Mouse (Mus musculus): ENCODE data around the gene Olfr13. TPM values are rescaled to one million over a fixed set of nuclear protein-coding genes. Genes with fewer than 3 reads are reported as not detected.
"Not testable (repeated sequence)": the region's sequence is repeated elsewhere in the genome, so short reads cannot be mapped to it uniquely, and the experiment has no call there.

Olfr13 gene
- polyA plus RNA-seq (2015; fragmentation: Nextera tagmentation; extraction: Ambion mirVana) = not detected in 2 replicates

- Histone ChIP-seq H3K9ac (replicated peaks; ENCODE audit: low read depth, low read length) (no peak within 1 kb of the TSS), H3K4me3 (replicated peaks; ENCODE audit: low read length) (no peak within 1 kb of the TSS)
- no peak for ATAC-seq
These were observed at the start of gene Olfr13 for GRCm38 (mm10) chr6:43171840-43172239. Gene Olfr13 (plus strand): TSS chr6:43172140.

DNA sequence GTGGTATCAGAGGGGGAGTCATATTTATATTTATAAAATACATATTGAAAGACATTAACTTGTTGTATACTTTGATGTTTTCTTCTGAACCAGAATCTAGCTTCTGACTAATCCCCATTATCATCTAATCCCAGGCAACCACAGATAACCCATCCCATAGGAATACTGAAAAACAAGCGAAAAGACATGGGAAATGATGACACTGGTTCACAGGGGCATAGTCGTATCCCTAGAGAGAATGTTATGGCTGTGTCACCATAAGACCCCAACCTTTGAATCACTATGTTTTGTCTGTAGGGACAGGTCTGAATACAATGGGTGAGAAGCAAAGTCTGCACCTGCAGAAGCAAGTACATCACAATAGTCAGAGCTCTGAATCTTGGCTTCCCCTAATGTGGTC lies 25.7 kb upstream of the Olfr13 start, which contains the start of gene Olfr237-ps1:
Gene Olfr237-ps1 (plus strand): TSS at position 301 of the 400 bp plus-strand sequence.
- H3K9me3 ChIP-seq (ENCODE audit: control insufficient read depth, low read length); H3K4me3 ChIP-seq (replicated peaks; ENCODE audit: low read length); H3K9ac ChIP-seq (replicated peaks; ENCODE audit: low read depth, low read length); H3K4me1 ChIP-seq (replicated peaks; ENCODE audit: control insufficient read depth, insufficient read depth, low read length); ATAC-seq; H3K4me2 ChIP-seq (ENCODE audit: low read length); H3K27ac ChIP-seq (ENCODE audit: low read length); H3K27me3 ChIP-seq (replicated peaks; ENCODE audit: control insufficient read depth, insufficient read depth, low read length); H3K36me3 ChIP-seq (ENCODE audit: control insufficient read depth, insufficient read depth): not testable (repeated sequence)
- 81% methylated on average over 2 of the region's 2 CpGs for WGBS

More at GRCm38 (mm10) chr6:43171840-43172239, at the start of gene Olfr13:
- no peaks in the 10 kb centered on the region for H3K4me1 ChIP-seq (replicated peaks; ENCODE audit: control insufficient read depth, insufficient read depth, low read length)
- no peaks in the 10 kb centered on the region for H3K36me3 ChIP-seq (ENCODE audit: control insufficient read depth, insufficient read depth)
- 81% methylated on average over 4 of the region's 4 CpGs for WGBS
- H3K4me2 ChIP-seq (ENCODE audit: low read length) = no peak within 1 kb of the TSS
- H3K9me3 ChIP-seq (ENCODE audit: control insufficient read depth, low read length) = no peaks in the 10 kb centered on the region
- no peak within 1 kb of the TSS for H3K27ac ChIP-seq (ENCODE audit: low read length)
- no peaks in the 10 kb centered on the region for H3K27me3 ChIP-seq (replicated peaks; ENCODE audit: control insufficient read depth, insufficient read depth, low read length)

DNA sequence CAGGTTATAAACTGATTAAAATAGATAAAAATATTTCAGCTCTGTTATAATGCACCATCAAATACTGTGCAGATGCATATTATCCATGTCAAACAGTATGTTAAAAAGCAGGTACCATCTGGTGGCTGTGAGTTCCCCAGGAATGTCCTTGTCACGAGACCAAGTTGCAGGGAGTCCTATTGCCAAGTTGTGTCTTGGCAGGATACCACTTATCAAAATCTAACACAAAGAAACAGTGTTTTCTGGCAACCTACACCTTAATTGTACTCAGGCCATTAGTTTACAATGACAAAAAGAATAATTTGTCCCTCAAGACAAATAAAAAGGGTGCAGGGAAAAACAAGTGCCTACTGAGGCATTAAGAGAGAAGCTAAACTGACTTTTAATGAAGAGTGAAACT lies 12.4 kb upstream of the Olfr13 start:
- ATAC-seq = peak; percentile 61; the same call in 1 of the 2 replicates
- Histone ChIP-seq H3K4me3 (replicated peaks; ENCODE audit: low read length) (no peak overlapping the region), H3K9me3 (ENCODE audit: control insufficient read depth, low read length) (no peaks in the 10 kb centered on the region), H3K4me2 (ENCODE audit: low read length) (no peak overlapping the region), H3K4me1 (replicated peaks; ENCODE audit: control insufficient read depth, insufficient read depth, low read length) (no peaks in the 10 kb centered on the region), H3K27me3 (replicated peaks; ENCODE audit: control insufficient read depth, insufficient read depth, low read length) (no peaks in the 10 kb centered on the region), H3K9ac (replicated peaks; ENCODE audit: low read depth, low read length) (no peak overlapping the region), H3K27ac (ENCODE audit: low read length) (no peak overlapping the region), H3K36me3 (ENCODE audit: control insufficient read depth, insufficient read depth) (no peaks in the 10 kb centered on the region)
- 27% methylated on average over 1 of the region's 1 CpGs for WGBS

GRCm38 (mm10) chr6:43162982-43163381 lies 9.0 kb upstream of the Olfr13 start, which contains the start of gene Olfr437:
Gene Olfr437 (plus strand): TSS chr6:43163282.
- no peak within 1 kb of the TSS for H3K9ac ChIP-seq (replicated peaks; ENCODE audit: low read depth, low read length)
- H3K27me3 ChIP-seq (replicated peaks; ENCODE audit: control insufficient read depth, insufficient read depth, low read length) = no peaks in the 10 kb centered on the region
- 62% methylated on average over 3 of the region's 3 CpGs for WGBS
- no peak within 1 kb of the TSS for H3K27ac ChIP-seq (ENCODE audit: low read length)
- H3K4me2 ChIP-seq (ENCODE audit: low read length) = no peak within 1 kb of the TSS
- H3K9me3 ChIP-seq (ENCODE audit: control insufficient read depth, low read length) = no peaks in the 10 kb centered on the region
- H3K36me3 ChIP-seq (ENCODE audit: control insufficient read depth, insufficient read depth) = no peaks in the 10 kb centered on the region
- H3K4me3 ChIP-seq (replicated peaks; ENCODE audit: low read length) = no peak within 1 kb of the TSS
- no peak for ATAC-seq
- no peaks in the 10 kb centered on the region for H3K4me1 ChIP-seq (replicated peaks; ENCODE audit: control insufficient read depth, insufficient read depth, low read length)

DNA sequence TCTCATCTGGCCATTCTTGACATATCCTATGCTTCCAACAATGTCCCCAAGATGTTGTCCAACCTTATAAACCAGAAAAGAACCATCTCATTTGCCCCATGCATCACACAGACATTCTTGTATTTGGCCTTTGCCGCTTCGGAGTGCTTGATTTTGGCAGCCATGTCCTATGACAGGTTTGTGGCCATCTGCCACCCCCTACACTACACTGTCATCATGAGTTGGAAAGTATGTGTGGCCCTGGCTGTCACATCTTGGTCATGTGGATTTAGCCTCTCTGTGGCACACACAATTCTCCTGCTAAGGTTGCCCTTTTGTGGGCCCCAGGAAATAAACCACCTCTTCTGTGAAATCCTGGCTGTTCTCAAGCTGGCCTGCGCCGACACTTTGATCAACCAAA lies 4.7 kb upstream of the Olfr13 start:
- H3K9ac ChIP-seq (replicated peaks; ENCODE audit: low read depth, low read length) = no peak overlapping the region
- H3K27me3 ChIP-seq (replicated peaks; ENCODE audit: control insufficient read depth, insufficient read depth, low read length) = no peaks in the 10 kb centered on the region
- no peak for ATAC-seq
- no peak overlapping the region for H3K4me3 ChIP-seq (replicated peaks; ENCODE audit: low read length)
- no peaks in the 10 kb centered on the region for H3K36me3 ChIP-seq (ENCODE audit: control insufficient read depth, insufficient read depth)
- WGBS = 92% methylated on average over 4 of the region's 4 CpGs
- H3K4me1 ChIP-seq (replicated peaks; ENCODE audit: control insufficient read depth, insufficient read depth, low read length) = no peaks in the 10 kb centered on the region
- no peaks in the 10 kb centered on the region for H3K9me3 ChIP-seq (ENCODE audit: control insufficient read depth, low read length)
- H3K27ac ChIP-seq (ENCODE audit: low read length) = no peak overlapping the region
- no peak overlapping the region for H3K4me2 ChIP-seq (ENCODE audit: low read length)

DNA sequence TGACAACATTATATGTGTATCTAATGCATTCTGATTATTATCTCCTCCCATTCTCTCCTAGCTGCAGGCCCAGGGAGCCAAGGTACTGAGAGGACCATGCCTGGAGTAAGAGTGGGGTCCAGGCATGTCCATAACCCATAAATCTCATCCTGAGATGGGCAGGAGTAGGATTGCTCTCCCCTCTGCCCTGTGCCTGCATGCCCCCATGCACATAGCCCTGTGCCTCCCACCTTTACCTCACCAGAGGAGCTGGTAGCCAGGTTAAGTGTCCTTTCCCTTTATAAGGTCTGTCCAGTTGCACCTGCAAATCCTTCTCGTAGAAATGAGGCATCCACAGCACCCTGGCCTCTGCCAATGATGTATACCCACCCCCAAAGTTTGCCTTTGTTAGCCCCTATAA lies 6.2 kb downstream of the Olfr13 start:
- Histone ChIP-seq H3K4me2 (ENCODE audit: low read length) (no peak overlapping the region), H3K36me3 (ENCODE audit: control insufficient read depth, insufficient read depth) (no peaks in the 10 kb centered on the region), H3K9me3 (ENCODE audit: control insufficient read depth, low read length) (no peaks in the 10 kb centered on the region), H3K27me3 (replicated peaks; ENCODE audit: control insufficient read depth, insufficient read depth, low read length) (no peaks in the 10 kb centered on the region), H3K9ac (replicated peaks; ENCODE audit: low read depth, low read length) (no peak overlapping the region), H3K4me1 (replicated peaks; ENCODE audit: control insufficient read depth, insufficient read depth, low read length) (peaks cover 6% of the 10 kb centered on the region; the same call in 1 of the 2 replicates), H3K27ac (ENCODE audit: low read length) (no peak overlapping the region), H3K4me3 (replicated peaks; ENCODE audit: low read length) (no peak overlapping the region)
- WGBS = 83% methylated on average over 1 of the region's 1 CpGs
- no peak for ATAC-seq

DNA sequence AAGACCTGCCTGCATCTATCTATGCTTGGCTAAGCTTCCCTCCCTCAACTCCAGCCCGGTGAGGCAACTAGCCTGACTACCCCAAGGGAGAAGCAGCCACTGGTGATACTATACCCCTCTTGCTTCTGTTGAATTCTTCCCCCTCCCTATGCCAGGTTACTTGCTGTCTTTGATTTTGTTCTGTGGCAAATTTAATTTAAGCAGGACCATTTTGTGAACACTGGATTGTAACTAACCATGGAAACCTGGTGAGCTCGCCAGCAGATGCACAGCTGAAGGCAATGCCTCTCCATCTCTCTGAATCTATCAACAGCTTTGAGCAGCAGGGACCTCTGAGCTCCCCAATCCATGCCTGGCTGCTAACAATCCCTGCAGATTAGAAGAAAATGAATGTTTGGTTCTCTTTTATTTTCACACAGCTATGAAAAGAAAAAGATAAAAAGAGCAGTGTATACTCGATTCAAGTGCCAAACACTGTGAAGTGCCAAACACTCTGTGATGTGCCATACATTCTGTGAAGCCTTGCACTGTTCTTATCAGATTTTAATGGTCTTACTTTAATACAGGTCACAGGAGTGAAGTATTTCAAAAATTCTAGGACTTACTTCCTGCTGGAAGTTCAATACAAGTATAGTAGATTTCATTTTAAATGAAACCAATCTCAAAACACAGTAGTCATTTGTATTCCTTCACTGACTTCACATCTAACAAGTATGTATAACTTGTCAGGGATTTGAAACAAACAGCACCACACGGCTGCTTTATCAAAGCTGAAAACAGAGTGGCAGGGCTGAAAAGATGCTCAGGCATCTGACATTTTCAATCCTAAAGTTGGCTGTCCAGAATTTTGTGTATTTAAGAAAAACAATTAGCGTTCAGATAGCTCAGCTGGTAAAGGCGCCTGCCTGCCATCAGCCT lies 6.9 kb downstream of the Olfr13 start:
- ATAC-seq = peak; percentile 71
- H3K27me3 ChIP-seq (replicated peaks; ENCODE audit: control insufficient read depth, insufficient read depth, low read length) = no peaks in the 10 kb centered on the region
- WGBS = 27% methylated on average over 6 of the region's 6 CpGs
- H3K36me3 ChIP-seq (ENCODE audit: control insufficient read depth, insufficient read depth) = no peaks in the 10 kb centered on the region
- H3K4me3 ChIP-seq (replicated peaks; ENCODE audit: low read length) = no peak overlapping the region
- no peak overlapping the region for H3K4me2 ChIP-seq (ENCODE audit: low read length)
- H3K27ac ChIP-seq (ENCODE audit: low read length) = no peak overlapping the region
- no peaks in the 10 kb centered on the region for H3K9me3 ChIP-seq (ENCODE audit: control insufficient read depth, low read length)
- peaks cover 6% of the 10 kb centered on the region; the same call in 1 of the 2 replicates for H3K4me1 ChIP-seq (replicated peaks; ENCODE audit: control insufficient read depth, insufficient read depth, low read length)
- no peak overlapping the region for H3K9ac ChIP-seq (replicated peaks; ENCODE audit: low read depth, low read length)

- H3K9ac ChIP-seq (replicated peaks; ENCODE audit: low read depth, low read length) = no peak overlapping the region
- H3K4me1 ChIP-seq (replicated peaks; ENCODE audit: control insufficient read depth, insufficient read depth, low read length) = no peaks in the 10 kb centered on the region
- H3K36me3 ChIP-seq (ENCODE audit: control insufficient read depth, insufficient read depth) = no peaks in the 10 kb centered on the region
- no peak overlapping the region for H3K4me3 ChIP-seq (replicated peaks; ENCODE audit: low read length)
- no peaks in the 10 kb centered on the region for H3K9me3 ChIP-seq (ENCODE audit: control insufficient read depth, low read length)
- 85% methylated on average over 3 of the region's 3 CpGs for WGBS
- no peak overlapping the region for H3K4me2 ChIP-seq (ENCODE audit: low read length)
- no peaks in the 10 kb centered on the region for H3K27me3 ChIP-seq (replicated peaks; ENCODE audit: control insufficient read depth, insufficient read depth, low read length)
- H3K27ac ChIP-seq (ENCODE audit: low read length) = no peak overlapping the region
- no peak for ATAC-seq
These were observed 19.0 kb downstream of the Olfr13 start for GRCm38 (mm10) chr6:43190986-43191385.

GRCm38 (mm10) chr6:43196781-43197180 lies 24.8 kb downstream of the Olfr13 start, which contains the start of gene Olfr435:
Gene Olfr435 (plus strand): TSS chr6:43197146.
- no peak for ATAC-seq
- no peaks in the 10 kb centered on the region for H3K4me1 ChIP-seq (replicated peaks; ENCODE audit: control insufficient read depth, insufficient read depth, low read length)

More at GRCm38 (mm10) chr6:43196781-43197180, 24.8 kb downstream of the Olfr13 start, which contains the start of gene Olfr435:
- Histone ChIP-seq H3K27ac (ENCODE audit: low read length) (no peak within 1 kb of the TSS), H3K9ac (replicated peaks; ENCODE audit: low read depth, low read length) (no peak within 1 kb of the TSS), H3K4me3 (replicated peaks; ENCODE audit: low read length) (no peak within 1 kb of the TSS), H3K36me3 (ENCODE audit: control insufficient read depth, insufficient read depth) (no peaks in the 10 kb centered on the region), H3K9me3 (ENCODE audit: control insufficient read depth, low read length) (no peaks in the 10 kb centered on the region), H3K27me3 (replicated peaks; ENCODE audit: control insufficient read depth, insufficient read depth, low read length) (no peaks in the 10 kb centered on the region), H3K4me2 (ENCODE audit: low read length) (no peak within 1 kb of the TSS)

Data from forebrain, embryonic 16.5 days (tissue).